Mouse (Mus musculus) liver, embryonic 13.5 days (tissue): ENCODE results near the gene Fmo3. TPM values are rescaled to one million over a fixed set of nuclear protein-coding genes. Genes with fewer than 3 reads are reported as not detected.

ENCODE experiments used
- ATAC-seq: fragments of 200-750 bp; cut with Nextera tagmentation; 2 replicates; pipeline ENCODE4 v1.8.0; 2017; ENCODE audit warnings: low read depth, mild to moderate bottlenecking, moderate number of reproducible peaks, moderate library complexity
- DNase-seq: peaks from one replicate; pipeline ENCODE4 v3.0.0; 2022
- H3K27ac ChIP-seq: fragments of 300-500 bp; sonication (generic); 2 replicates; pipeline ENCODE4 v1.5.1; 2015; ENCODE audit warnings: moderate library complexity, mild to moderate bottlenecking, inconsistent platforms
- H3K27me3 ChIP-seq: fragments of 300-500 bp; sonication (generic); 2 replicates; pipeline ENCODE4 v1.6.1; 2015; ENCODE audit warnings: mild to moderate bottlenecking, inconsistent platforms
- H3K36me3 ChIP-seq: fragments of 300-500 bp; sonication (generic); 2 replicates; pipeline ENCODE4 v1.6.1; 2015; ENCODE audit warnings: mild to moderate bottlenecking, inconsistent platforms
- H3K4me1 ChIP-seq: fragments of 300-500 bp; sonication (generic); replicated peaks from 2 replicates; pipeline ENCODE4 v1.6.1; 2015; ENCODE audit warnings: inconsistent platforms
- H3K4me2 ChIP-seq: fragments of 300-500 bp; sonication (generic); 2 replicates; pipeline ENCODE4 v1.6.1; 2015; ENCODE audit warnings: inconsistent platforms, mild to moderate bottlenecking, moderate library complexity
- H3K4me3 ChIP-seq: fragments of 300-500 bp; sonication (generic); replicated peaks from 2 replicates; pipeline ENCODE4 v1.5.1; 2015; ENCODE audit warnings: mild to moderate bottlenecking, inconsistent platforms
- H3K9ac ChIP-seq: fragments of 300-500 bp; sonication (generic); 2 replicates; pipeline ENCODE4 v1.6.1; 2015; ENCODE audit warnings: mild to moderate bottlenecking, inconsistent platforms
- H3K9me3 ChIP-seq: fragments of 300-500 bp; sonication (generic); replicated peaks from 2 replicates; pipeline ENCODE4 v1.6.1; 2016; ENCODE audit warnings: inconsistent platforms
- WGBS: fragments of 180-500 bp; shearing (Covaris S2); methylation state at CpG from one replicate; pipeline ENCODE4 v1.1.7; 2015; ENCODE audit not compliant: insufficient replicate concordance; 5-methylcytosine and 5-hydroxymethylcytosine counted together
- polyA plus RNA-seq: library from polyadenylated mRNA; unstranded; fragments of >200 nt; fragmentation: Nextera tagmentation; extraction: Ambion mirVana; gene quantifications from 2 replicates; pipeline ENCODE4 v1.2.1, GENCODE M21; 2015

Fmo3 gene
- polyA plus RNA-seq, result not detected in 2 replicates

- Histone ChIP-seq H3K4me2 (no peak within 1 kb of the TSS), H3K36me3 (no peaks in the 10 kb centered on the region), H3K27me3 (no peaks in the 10 kb centered on the region), H3K9me3 (no peaks in the 10 kb centered on the region), H3K4me1 (no peaks in the 10 kb centered on the region), H3K4me3 (no peak within 1 kb of the TSS), H3K27ac (no peak within 1 kb of the TSS), H3K9ac (no peak within 1 kb of the TSS)
- DNase-seq (no peak), ATAC-seq (no peak)
- 34% methylated on average over 1 of the region's 1 CpGs for WGBS
Measured at GRCm38 (mm10) chr1:162984428-162984827, at the start of gene Fmo3. Gene Fmo3, minus strand, starts transcription at chr1:162984528.

DNA sequence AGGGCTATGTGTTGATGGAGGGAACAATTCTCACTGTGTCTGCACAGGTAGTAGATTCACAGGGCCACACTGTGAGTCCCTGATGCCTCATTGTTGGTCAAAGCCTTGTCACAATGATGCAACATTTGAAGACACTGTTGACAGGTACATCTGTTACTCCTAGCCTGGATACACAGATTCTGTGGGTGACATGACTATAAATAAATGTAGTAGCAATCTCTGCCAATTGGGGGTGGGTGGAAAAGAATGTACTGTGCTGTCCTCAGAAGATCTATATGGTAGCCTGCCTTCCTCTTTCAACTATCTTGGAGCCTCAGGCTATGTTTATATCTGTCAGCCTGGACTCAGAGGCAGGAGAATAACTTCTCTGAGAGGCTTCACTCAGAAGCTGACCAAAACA lies 38.7 kb upstream of the Fmo3 start:
- Histone ChIP-seq H3K9ac (no peak overlapping the region), H3K9me3 (no peaks in the 10 kb centered on the region), H3K4me2 (no peak overlapping the region), H3K27me3 (no peaks in the 10 kb centered on the region), H3K4me1 (no peaks in the 10 kb centered on the region), H3K4me3 (no peak overlapping the region), H3K36me3 (no peaks in the 10 kb centered on the region), H3K27ac (no peak overlapping the region)
- ATAC-seq (no peak), DNase-seq (no peak)

- no peaks in the 10 kb centered on the region for H3K27me3 ChIP-seq
- H3K36me3 ChIP-seq, result no peaks in the 10 kb centered on the region
- no peaks in the 10 kb centered on the region for H3K9me3 ChIP-seq
- ATAC-seq (no peak), DNase-seq (no peak)
- no peak overlapping the region for H3K4me2 ChIP-seq
- WGBS, result 35% methylated on average over 3 of the region's 3 CpGs
- H3K27ac ChIP-seq, result no peak overlapping the region
- no peaks in the 10 kb centered on the region for H3K4me1 ChIP-seq
- H3K4me3 ChIP-seq, result no peak overlapping the region
- H3K9ac ChIP-seq, result no peak overlapping the region
Measured at GRCm38 (mm10) chr1:163009220-163009619, 24.9 kb upstream of the Fmo3 start.

DNA sequence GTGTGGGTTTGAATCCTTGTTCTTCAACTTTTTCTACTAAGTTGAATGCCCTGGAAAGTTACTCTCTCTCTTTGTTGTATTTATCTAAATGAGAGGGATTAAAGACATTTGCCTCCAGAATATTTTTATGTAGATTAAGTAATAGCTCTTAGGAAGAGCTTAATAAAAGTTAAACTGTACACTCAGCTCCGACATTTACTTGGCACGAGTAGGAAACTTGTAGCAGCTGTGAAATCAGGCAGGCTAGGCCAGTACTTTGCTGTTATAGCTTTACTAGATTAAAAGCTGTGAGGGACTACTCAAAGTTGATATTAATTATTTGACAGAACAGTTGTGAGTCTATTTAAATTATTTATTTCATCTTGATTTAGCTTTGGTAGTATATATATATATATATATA lies 19.2 kb upstream of the Fmo3 start:
- ATAC-seq (no peak), DNase-seq (no peak)
- Histone ChIP-seq H3K9ac (no peak overlapping the region), H3K27ac (no peak overlapping the region), H3K4me3 (no peak overlapping the region), H3K9me3 (no peaks in the 10 kb centered on the region), H3K4me2 (no peak overlapping the region), H3K36me3 (no peaks in the 10 kb centered on the region), H3K27me3 (no peaks in the 10 kb centered on the region), H3K4me1 (no peaks in the 10 kb centered on the region)
- 56% methylated on average over 2 of the region's 2 CpGs for WGBS

GRCm38 (mm10) chr1:163001271-163001829 lies 17.0 kb upstream of the Fmo3 start:
- Histone ChIP-seq H3K36me3 (no peaks in the 10 kb centered on the region), H3K9ac (no peak overlapping the region), H3K27ac (no peak overlapping the region), H3K4me2 (no peak overlapping the region), H3K27me3 (no peaks in the 10 kb centered on the region), H3K4me1 (no peaks in the 10 kb centered on the region), H3K4me3 (no peak overlapping the region), H3K9me3 (no peaks in the 10 kb centered on the region)
- ATAC-seq (no peak), DNase-seq (no peak)
- WGBS, result 55% methylated on average over 4 of the region's 4 CpGs

DNA sequence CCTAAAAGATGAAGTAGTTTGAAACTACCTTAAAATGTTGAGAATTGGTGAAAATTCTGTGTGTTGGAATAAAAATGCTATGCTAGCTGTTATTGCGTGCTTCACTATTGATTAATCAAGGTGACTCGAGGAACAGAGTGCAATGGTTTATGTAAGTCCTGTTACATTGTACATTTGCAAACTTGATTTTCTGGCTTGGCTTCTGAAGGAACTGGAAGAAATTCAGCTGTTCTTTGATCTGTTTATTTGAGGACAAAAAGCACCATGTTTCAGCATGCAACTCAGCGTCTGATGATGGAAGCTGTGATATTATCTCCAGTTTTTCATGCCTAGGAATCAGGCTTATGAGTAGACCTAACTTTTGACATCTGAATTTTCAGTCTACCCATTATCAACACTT lies 3.2 kb upstream of the Fmo3 start:
- Histone ChIP-seq H3K27me3 (no peaks in the 10 kb centered on the region), H3K9ac (no peak overlapping the region), H3K36me3 (no peaks in the 10 kb centered on the region), H3K9me3 (no peaks in the 10 kb centered on the region), H3K4me2 (no peak overlapping the region), H3K4me1 (no peaks in the 10 kb centered on the region), H3K27ac (no peak overlapping the region), H3K4me3 (no peak overlapping the region)
- WGBS, result 53% methylated on average over 3 of the region's 3 CpGs
- no peak for DNase-seq
- no peak for ATAC-seq

DNA sequence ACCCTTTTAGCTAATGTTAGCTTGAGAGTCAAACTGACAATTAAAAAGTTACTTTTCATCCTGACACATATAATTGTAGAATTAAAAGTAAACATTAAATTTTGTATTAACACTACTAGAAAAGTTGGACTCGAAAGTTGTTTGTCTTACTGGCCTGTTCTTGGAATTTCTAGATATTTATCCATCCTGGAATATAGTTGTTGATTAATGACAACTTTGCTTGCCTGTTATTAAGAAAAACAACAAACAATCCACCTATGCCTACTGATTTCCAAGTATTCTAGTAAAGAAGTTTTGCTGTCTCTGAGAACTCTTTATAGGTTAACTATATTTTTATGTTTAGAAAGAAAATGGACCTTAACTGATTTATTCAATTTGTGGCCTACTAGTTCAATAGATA lies 2.4 kb upstream of the Fmo3 start:
- 53% methylated on average over 1 of the region's 1 CpGs for WGBS
- Histone ChIP-seq H3K9me3 (no peaks in the 10 kb centered on the region), H3K27me3 (no peaks in the 10 kb centered on the region), H3K27ac (no peak overlapping the region), H3K4me1 (no peaks in the 10 kb centered on the region), H3K9ac (no peak overlapping the region), H3K4me2 (no peak overlapping the region), H3K4me3 (no peak overlapping the region), H3K36me3 (no peaks in the 10 kb centered on the region)
- DNase-seq, result no peak
- no peak for ATAC-seq

- DNase-seq (no peak), ATAC-seq (no peak)
- Histone ChIP-seq H3K4me2 (no peak overlapping the region), H3K36me3 (no peaks in the 10 kb centered on the region), H3K9me3 (no peaks in the 10 kb centered on the region), H3K27me3 (no peaks in the 10 kb centered on the region), H3K9ac (no peak overlapping the region), H3K4me3 (no peak overlapping the region), H3K4me1 (no peaks in the 10 kb centered on the region), H3K27ac (no peak overlapping the region)
- WGBS, result 57% methylated on average over 2 of the region's 2 CpGs
Measured at GRCm38 (mm10) chr1:162986121-162986748, 1.9 kb upstream of the Fmo3 start.

DNA sequence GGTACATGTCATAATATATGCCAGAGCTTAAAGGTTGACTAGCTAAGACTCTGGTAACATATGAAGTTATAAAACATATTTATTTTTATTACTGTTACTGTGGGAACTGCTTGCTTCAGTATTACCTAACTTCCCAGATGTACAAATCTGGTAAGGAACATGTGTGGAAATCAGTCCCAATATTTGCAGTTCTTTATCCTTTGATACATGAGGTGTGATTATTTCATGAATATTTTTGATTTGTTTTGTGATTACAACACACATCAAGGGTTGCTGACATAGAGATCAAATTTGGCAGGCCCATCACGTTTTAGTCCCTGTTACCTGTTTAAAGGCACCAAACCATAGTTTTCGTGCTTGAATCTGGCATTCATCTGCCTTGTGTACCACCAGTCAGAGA lies 20.8 kb downstream of the Fmo3 start:
- no peaks in the 10 kb centered on the region for H3K9me3 ChIP-seq
- no peaks in the 10 kb centered on the region for H3K27me3 ChIP-seq
- H3K4me2 ChIP-seq, result no peak overlapping the region
- H3K4me1 ChIP-seq, result no peaks in the 10 kb centered on the region
- H3K36me3 ChIP-seq, result no peaks in the 10 kb centered on the region
- WGBS, result 23% methylated on average over 2 of the region's 2 CpGs
- H3K4me3 ChIP-seq, result no peak overlapping the region
- H3K27ac ChIP-seq, result no peak overlapping the region
- ATAC-seq, result no peak
- DNase-seq, result no peak
- H3K9ac ChIP-seq, result no peak overlapping the region

- no peak overlapping the region for H3K27ac ChIP-seq
- DNase-seq (no peak), ATAC-seq (no peak)
- H3K36me3 ChIP-seq, result no peaks in the 10 kb centered on the region
- no peak overlapping the region for H3K4me3 ChIP-seq
- no peaks in the 10 kb centered on the region for H3K27me3 ChIP-seq
- no peaks in the 10 kb centered on the region for H3K4me1 ChIP-seq
- no peak overlapping the region for H3K9ac ChIP-seq
- no peaks in the 10 kb centered on the region for H3K9me3 ChIP-seq
- H3K4me2 ChIP-seq, result no peak overlapping the region
- 68% methylated on average over 1 of the region's 1 CpGs for WGBS
Measured at GRCm38 (mm10) chr1:162957422-162957821, 26.9 kb downstream of the Fmo3 start.

GRCm38 (mm10) chr1:162953079-162953478 lies 31.2 kb downstream of the Fmo3 start:
- no peaks in the 10 kb centered on the region for H3K9me3 ChIP-seq
- no peaks in the 10 kb centered on the region for H3K36me3 ChIP-seq
- DNase-seq (no peak), ATAC-seq (no peak)
- 33% methylated on average over 2 of the region's 2 CpGs for WGBS
- no peak overlapping the region for H3K4me3 ChIP-seq
- H3K27me3 ChIP-seq, result no peaks in the 10 kb centered on the region
- no peak overlapping the region for H3K9ac ChIP-seq
- no peak overlapping the region for H3K27ac ChIP-seq
- H3K4me1 ChIP-seq, result no peaks in the 10 kb centered on the region
- H3K4me2 ChIP-seq, result no peak overlapping the region

DNA sequence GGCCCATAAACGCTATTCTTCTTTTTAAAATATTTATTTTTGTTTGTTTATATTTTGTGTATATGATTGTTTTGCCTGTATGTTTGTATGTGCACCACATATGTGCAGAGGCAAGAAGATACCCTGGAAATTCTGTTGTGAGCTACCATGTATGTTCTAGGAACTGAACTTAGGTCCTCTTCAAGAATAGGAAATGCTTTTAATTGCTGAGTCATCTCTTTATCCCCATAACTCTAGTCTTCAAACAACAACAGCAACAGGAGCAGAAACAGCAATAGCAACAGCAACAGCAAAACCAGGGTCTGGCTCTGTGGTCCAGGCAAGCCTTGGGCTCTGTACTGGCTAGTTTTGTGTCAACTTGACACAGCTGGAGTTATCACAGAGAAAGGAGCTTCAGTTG lies 34.6 kb downstream of the Fmo3 start:
- no peak overlapping the region for H3K4me2 ChIP-seq
- ATAC-seq (no peak), DNase-seq (no peak)
- H3K27ac ChIP-seq, result no peak overlapping the region
- H3K27me3 ChIP-seq, result no peaks in the 10 kb centered on the region
- no peaks in the 10 kb centered on the region for H3K36me3 ChIP-seq
- no peaks in the 10 kb centered on the region for H3K4me1 ChIP-seq
- H3K9me3 ChIP-seq, result no peaks in the 10 kb centered on the region
- H3K4me3 ChIP-seq, result no peak overlapping the region
- no peak overlapping the region for H3K9ac ChIP-seq
- 71% methylated on average over 1 of the region's 1 CpGs for WGBS
